Mouse (Mus musculus): ENCODE measurements at regions not wholly inside any gene's neighbourhood (a gene's known extent, or its start where the extent isn't known, plus 50 kb on each side); places are given as distances from the start of the nearest gene placed in this dataset.
"Not testable (repeated sequence)": the region's sequence is repeated elsewhere in the genome, so short reads cannot be mapped to it uniquely, and the experiment has no call there.

- Histone ChIP-seq H3K27me3 (ENCODE audit: control insufficient read depth, insufficient read depth, low read length) (no peaks in the 10 kb centered on the region), H3K4me3 (ENCODE audit: low read depth, low read length) (no peak overlapping the region), H3K36me3 (ENCODE audit: control insufficient read depth, insufficient read depth, low read length) (no peaks in the 10 kb centered on the region), H3K4me2 (replicated peaks; ENCODE audit: low read depth, low read length) (no peak overlapping the region), H3K27ac (ENCODE audit: low read length) (no peak overlapping the region), H3K9ac (replicated peaks; ENCODE audit: low read depth, low read length) (no peak overlapping the region), H3K4me1 (ENCODE audit: control insufficient read depth, insufficient read depth, low read length) (0 out of 2 replicates have a peak, but pooled peaks cover under 1% of the 10 kb centered on the region), H3K9me3 (ENCODE audit: control insufficient read depth, low read depth, low read length) (no peaks in the 10 kb centered on the region)
- WGBS = 76% methylated on average over 20 of the region's 20 CpGs
- no peak for ATAC-seq (ENCODE audit: insufficient number of reproducible peaks, insufficient read depth, low FRiP score, low read depth)
These were observed 79.0 kb upstream of the Klf14 start for GRCm38 (mm10) chr6:31037801-31038395.

DNA sequence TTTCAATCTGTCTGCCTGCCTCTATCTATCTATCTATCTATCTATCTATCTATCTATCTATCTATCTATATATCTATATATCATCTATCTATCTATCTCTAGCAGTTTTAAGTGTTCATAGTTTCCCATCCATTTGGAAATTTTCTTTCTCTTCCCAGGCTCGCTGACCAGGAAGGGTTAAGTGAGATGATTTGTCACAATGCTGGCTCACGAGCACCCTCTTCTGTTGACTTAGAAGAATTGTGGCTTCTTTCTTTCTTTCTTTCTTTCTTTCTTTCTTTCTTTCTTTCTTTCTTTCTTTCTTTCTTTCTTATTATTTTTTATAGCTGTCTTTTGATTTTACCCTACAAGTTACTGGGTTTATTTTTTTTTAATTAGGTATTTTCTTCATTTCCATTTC, 79.6 kb upstream of the Klf14 start:
- not testable (repeated sequence) for H3K4me3 ChIP-seq (ENCODE audit: low read depth, low read length); H3K27ac ChIP-seq (ENCODE audit: low read length); H3K36me3 ChIP-seq (ENCODE audit: control insufficient read depth, insufficient read depth, low read length); H3K4me2 ChIP-seq (replicated peaks; ENCODE audit: low read depth, low read length); H3K9me3 ChIP-seq (ENCODE audit: control insufficient read depth, low read depth, low read length); ATAC-seq (ENCODE audit: insufficient number of reproducible peaks, insufficient read depth, low FRiP score, low read depth); H3K9ac ChIP-seq (replicated peaks; ENCODE audit: low read depth, low read length); H3K4me1 ChIP-seq (ENCODE audit: control insufficient read depth, insufficient read depth, low read length); H3K27me3 ChIP-seq (ENCODE audit: control insufficient read depth, insufficient read depth, low read length)
- WGBS = 3% methylated on average over 2 of the region's 2 CpGs

GRCm38 (mm10) chr6:31039485-31039884, 80.6 kb upstream of the Klf14 start:
- H3K27ac ChIP-seq (ENCODE audit: low read length) = no peak overlapping the region
- no peaks in the 10 kb centered on the region for H3K27me3 ChIP-seq (ENCODE audit: control insufficient read depth, insufficient read depth, low read length)
- no peak overlapping the region for H3K4me2 ChIP-seq (replicated peaks; ENCODE audit: low read depth, low read length)
- no peaks in the 10 kb centered on the region for H3K36me3 ChIP-seq (ENCODE audit: control insufficient read depth, insufficient read depth, low read length)
- WGBS = 70% methylated on average over 6 of the region's 6 CpGs
- ATAC-seq (ENCODE audit: insufficient number of reproducible peaks, insufficient read depth, low FRiP score, low read depth) = 0 out of 2 replicates have a peak, but pooled peaks have one; percentile 23
- no peaks in the 10 kb centered on the region for H3K9me3 ChIP-seq (ENCODE audit: control insufficient read depth, low read depth, low read length)
- H3K9ac ChIP-seq (replicated peaks; ENCODE audit: low read depth, low read length) = no peak overlapping the region
- no peaks in the 10 kb centered on the region for H3K4me1 ChIP-seq (ENCODE audit: control insufficient read depth, insufficient read depth, low read length)
- no peak overlapping the region for H3K4me3 ChIP-seq (ENCODE audit: low read depth, low read length)

DNA sequence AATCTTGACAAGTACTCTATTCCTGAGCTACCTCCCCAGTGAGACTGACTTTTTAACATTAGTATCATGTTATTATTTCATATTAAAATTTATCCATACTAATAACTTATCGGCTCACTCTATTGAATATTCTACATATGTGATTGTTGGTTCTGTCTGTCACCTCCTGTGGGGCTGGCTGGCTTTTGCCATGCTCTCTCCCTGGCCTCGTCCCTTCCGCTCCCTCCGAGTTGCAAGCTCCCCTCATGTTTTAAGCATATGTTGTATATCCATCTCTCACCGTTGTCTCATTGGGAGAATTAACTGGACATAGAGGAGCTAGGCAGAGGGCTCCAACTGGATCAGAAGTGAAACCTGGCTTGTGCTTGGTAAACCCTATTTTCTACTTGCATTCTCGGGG, 81.9 kb upstream of the Klf14 start:
- H3K27ac ChIP-seq (ENCODE audit: low read length) = no peak overlapping the region
- H3K4me2 ChIP-seq (replicated peaks; ENCODE audit: low read depth, low read length) = no peak overlapping the region
- H3K9me3 ChIP-seq (ENCODE audit: control insufficient read depth, low read depth, low read length) = no peaks in the 10 kb centered on the region
- no peak for ATAC-seq (ENCODE audit: insufficient number of reproducible peaks, insufficient read depth, low FRiP score, low read depth)
- 87% methylated on average over 6 of the region's 6 CpGs for WGBS
- no peak overlapping the region for H3K4me3 ChIP-seq (ENCODE audit: low read depth, low read length)
- no peaks in the 10 kb centered on the region for H3K4me1 ChIP-seq (ENCODE audit: control insufficient read depth, insufficient read depth, low read length)
- H3K9ac ChIP-seq (replicated peaks; ENCODE audit: low read depth, low read length) = no peak overlapping the region
- H3K27me3 ChIP-seq (ENCODE audit: control insufficient read depth, insufficient read depth, low read length) = no peaks in the 10 kb centered on the region
- no peaks in the 10 kb centered on the region for H3K36me3 ChIP-seq (ENCODE audit: control insufficient read depth, insufficient read depth, low read length)

DNA sequence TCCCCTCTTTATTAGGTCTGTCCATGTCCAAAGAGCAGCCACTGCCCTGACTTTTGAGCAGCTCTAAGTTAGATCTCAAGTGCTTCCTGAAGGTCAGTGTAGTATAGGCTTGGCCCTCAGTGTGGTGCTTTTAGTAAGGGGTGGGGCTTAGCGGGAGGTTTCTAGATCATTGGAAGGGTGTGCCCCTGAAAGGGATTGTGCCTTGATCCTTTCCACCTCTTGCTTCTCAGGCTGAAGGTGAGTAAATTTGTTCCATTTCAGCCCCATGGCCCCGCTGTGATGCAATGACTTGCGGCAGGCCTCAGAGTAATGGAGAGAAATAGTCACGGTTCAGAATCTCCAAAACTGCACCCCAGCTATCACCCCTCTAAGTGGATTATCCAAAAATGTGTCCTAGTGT, 84.5 kb upstream of the Klf14 start:
- H3K27ac ChIP-seq (ENCODE audit: low read length) = no peak overlapping the region

DNA sequence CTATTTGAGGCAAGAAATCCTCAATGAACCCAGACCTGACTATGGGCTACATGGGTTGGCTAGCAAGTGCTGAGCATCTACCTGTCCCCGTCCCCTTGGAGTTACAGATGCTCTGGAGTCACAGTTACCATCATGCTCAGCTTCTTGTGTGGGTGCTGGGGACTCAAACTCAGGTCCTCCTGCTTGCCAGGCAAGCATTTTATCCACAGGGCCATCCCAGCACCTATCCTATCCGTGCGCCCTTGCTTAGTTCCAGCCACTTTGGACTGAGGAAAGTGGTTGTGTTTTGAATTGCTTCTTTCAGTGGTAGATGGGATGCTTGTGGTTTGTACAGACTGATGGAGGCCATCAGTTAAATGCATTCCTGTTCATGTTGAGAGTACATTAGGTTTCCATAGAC, 85.0 kb upstream of the Klf14 start:
- ATAC-seq (ENCODE audit: insufficient number of reproducible peaks, insufficient read depth, low FRiP score, low read depth) = no peak
- WGBS = 94% methylated on average over 3 of the region's 3 CpGs
- no peak overlapping the region for H3K4me3 ChIP-seq (ENCODE audit: low read depth, low read length)
- H3K4me1 ChIP-seq (ENCODE audit: control insufficient read depth, insufficient read depth, low read length) = 0 out of 2 replicates have a peak, but pooled peaks cover 3% of the 10 kb centered on the region
- H3K36me3 ChIP-seq (ENCODE audit: control insufficient read depth, insufficient read depth, low read length) = no peaks in the 10 kb centered on the region
- no peak overlapping the region for H3K9ac ChIP-seq (replicated peaks; ENCODE audit: low read depth, low read length)
- H3K27ac ChIP-seq (ENCODE audit: low read length) = no peak overlapping the region
- H3K4me2 ChIP-seq (replicated peaks; ENCODE audit: low read depth, low read length) = no peak overlapping the region
- H3K9me3 ChIP-seq (ENCODE audit: control insufficient read depth, low read depth, low read length) = no peaks in the 10 kb centered on the region
- no peaks in the 10 kb centered on the region for H3K27me3 ChIP-seq (ENCODE audit: control insufficient read depth, insufficient read depth, low read length)

More for the DNA sequence above, 84.5 kb upstream of the Klf14 start:
- H3K4me3 ChIP-seq (ENCODE audit: low read depth, low read length) = no peak overlapping the region
- H3K4me1 ChIP-seq (ENCODE audit: control insufficient read depth, insufficient read depth, low read length) = 0 out of 2 replicates have a peak, but pooled peaks cover 3% of the 10 kb centered on the region
- no peak for ATAC-seq (ENCODE audit: insufficient number of reproducible peaks, insufficient read depth, low FRiP score, low read depth)
- H3K4me2 ChIP-seq (replicated peaks; ENCODE audit: low read depth, low read length) = no peak overlapping the region
- H3K27me3 ChIP-seq (ENCODE audit: control insufficient read depth, insufficient read depth, low read length) = no peaks in the 10 kb centered on the region
- H3K36me3 ChIP-seq (ENCODE audit: control insufficient read depth, insufficient read depth, low read length) = no peaks in the 10 kb centered on the region
- H3K9me3 ChIP-seq (ENCODE audit: control insufficient read depth, low read depth, low read length) = no peaks in the 10 kb centered on the region
- H3K9ac ChIP-seq (replicated peaks; ENCODE audit: low read depth, low read length) = no peak overlapping the region
- WGBS = 93% methylated on average over 4 of the region's 4 CpGs

DNA sequence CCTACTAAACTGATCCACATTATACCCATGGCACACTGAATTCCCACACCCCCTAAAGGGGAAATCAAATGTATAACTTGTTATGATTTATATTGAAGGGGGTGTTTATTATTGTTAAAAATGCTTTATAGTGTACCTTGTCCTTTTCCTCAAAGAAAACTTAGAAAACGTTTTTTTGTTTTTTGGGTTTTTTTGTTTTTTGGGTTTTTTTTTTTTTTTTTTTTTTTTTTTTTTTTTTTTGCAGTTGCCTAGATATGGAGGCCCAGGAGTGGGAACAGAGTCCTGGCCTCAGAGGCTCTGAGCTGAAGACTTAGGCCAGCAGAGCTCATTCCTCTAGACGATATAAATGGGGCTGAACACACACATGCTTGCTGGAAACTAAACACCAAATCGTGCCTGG, 87.3 kb upstream of the Klf14 start:
- WGBS = 17% methylated on average over 3 of the region's 3 CpGs
- H3K27ac ChIP-seq (ENCODE audit: low read length) = no peak overlapping the region

DNA sequence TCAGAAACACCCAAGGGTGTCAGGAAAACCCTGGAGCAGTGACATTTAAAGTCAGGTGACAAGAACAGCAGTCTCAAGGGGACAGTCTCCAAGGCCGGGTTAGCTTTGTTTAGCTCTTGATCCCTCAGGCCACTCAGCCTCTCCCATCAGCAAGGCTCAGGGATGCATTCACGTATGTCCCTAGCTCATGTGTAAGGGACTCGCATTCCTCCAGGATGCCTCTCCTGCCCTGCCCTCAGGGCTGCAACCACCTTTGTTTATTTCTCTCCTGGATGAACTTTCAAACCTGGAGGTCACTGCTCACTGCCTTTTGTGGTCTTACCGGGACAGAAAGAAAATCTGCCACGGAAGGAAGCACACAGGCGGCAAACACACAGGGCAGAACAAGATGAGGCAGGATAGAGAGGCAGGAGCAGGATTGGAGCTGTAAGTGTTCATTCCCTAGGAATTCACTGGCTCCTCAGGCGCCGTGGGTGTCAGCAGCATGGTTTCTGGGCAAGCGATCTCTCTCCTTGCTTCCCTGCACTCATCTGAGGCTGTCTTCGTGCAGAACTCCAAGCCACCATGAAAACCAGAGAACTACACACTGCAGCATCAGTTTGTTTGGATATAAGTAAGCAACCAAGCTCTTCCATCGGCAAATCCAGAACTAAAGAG, 90.2 kb upstream of the Klf14 start:
- H3K9me3 ChIP-seq (ENCODE audit: control insufficient read depth, low read depth, low read length) = no peaks in the 10 kb centered on the region
- WGBS = 46% methylated on average over 11 of the region's 11 CpGs
- ATAC-seq (ENCODE audit: insufficient number of reproducible peaks, insufficient read depth, low FRiP score, low read depth) = no peak

More for the DNA sequence above, 87.3 kb upstream of the Klf14 start:
- Histone ChIP-seq H3K4me2 (replicated peaks; ENCODE audit: low read depth, low read length) (no peak overlapping the region), H3K27me3 (ENCODE audit: control insufficient read depth, insufficient read depth, low read length) (no peaks in the 10 kb centered on the region), H3K4me3 (ENCODE audit: low read depth, low read length) (no peak overlapping the region), H3K4me1 (ENCODE audit: control insufficient read depth, insufficient read depth, low read length) (0 out of 2 replicates have a peak, but pooled peaks cover 3% of the 10 kb centered on the region), H3K9ac (replicated peaks; ENCODE audit: low read depth, low read length) (no peak overlapping the region), H3K9me3 (ENCODE audit: control insufficient read depth, low read depth, low read length) (no peaks in the 10 kb centered on the region), H3K36me3 (ENCODE audit: control insufficient read depth, insufficient read depth, low read length) (no peaks in the 10 kb centered on the region)
- no peak for ATAC-seq (ENCODE audit: insufficient number of reproducible peaks, insufficient read depth, low FRiP score, low read depth)

More for the DNA sequence above, 90.2 kb upstream of the Klf14 start:
- Histone ChIP-seq H3K27me3 (ENCODE audit: control insufficient read depth, insufficient read depth, low read length) (no peaks in the 10 kb centered on the region), H3K9ac (replicated peaks; ENCODE audit: low read depth, low read length) (no peak overlapping the region), H3K36me3 (ENCODE audit: control insufficient read depth, insufficient read depth, low read length) (no peaks in the 10 kb centered on the region), H3K4me3 (ENCODE audit: low read depth, low read length) (no peak overlapping the region), H3K4me2 (replicated peaks; ENCODE audit: low read depth, low read length) (no peak overlapping the region), H3K27ac (ENCODE audit: low read length) (no peak overlapping the region), H3K4me1 (ENCODE audit: control insufficient read depth, insufficient read depth, low read length) (0 out of 2 replicates have a peak, but pooled peaks cover 3% of the 10 kb centered on the region)

Measured in stomach, embryonic 14.5 days (tissue).